Mouse (Mus musculus): ENCODE results near the gene Utp3.

DNA sequence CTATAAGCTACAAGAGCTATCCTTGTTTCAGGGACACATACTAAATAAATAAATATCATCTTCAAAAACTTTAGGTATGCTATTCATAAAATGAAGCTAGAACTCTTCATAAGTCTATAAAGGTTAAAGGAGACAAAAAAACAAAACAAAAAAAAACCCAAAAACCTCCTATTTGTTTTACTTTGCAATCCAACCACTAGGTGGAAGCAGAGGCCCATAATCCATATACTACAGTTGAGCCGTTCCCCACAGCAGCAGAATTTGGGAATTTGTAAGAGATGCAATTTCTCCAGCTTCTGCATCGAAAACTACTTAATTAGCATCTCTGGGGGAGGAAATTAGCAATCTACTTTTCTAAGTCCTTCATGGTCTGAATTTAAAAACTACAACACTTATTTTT lies 35.0 kb upstream of the Utp3 start:
- peak; percentile 6; the same call in 1 of the 2 replicates for TF ChIP-seq CTCF (IDR thresholded peaks at IDR 0.05; ENCODE audit: low read depth, low read length)
- no peak for TF ChIP-seq POLR2A (IDR thresholded peaks at IDR 0.05; ENCODE audit: extremely low read depth, insufficient read depth, low read length)

Measured in liver, adult 2 months (tissue).